Comparison of ENCODE assay signal across 8 mouse cellular contexts in the genomic region with DNA sequence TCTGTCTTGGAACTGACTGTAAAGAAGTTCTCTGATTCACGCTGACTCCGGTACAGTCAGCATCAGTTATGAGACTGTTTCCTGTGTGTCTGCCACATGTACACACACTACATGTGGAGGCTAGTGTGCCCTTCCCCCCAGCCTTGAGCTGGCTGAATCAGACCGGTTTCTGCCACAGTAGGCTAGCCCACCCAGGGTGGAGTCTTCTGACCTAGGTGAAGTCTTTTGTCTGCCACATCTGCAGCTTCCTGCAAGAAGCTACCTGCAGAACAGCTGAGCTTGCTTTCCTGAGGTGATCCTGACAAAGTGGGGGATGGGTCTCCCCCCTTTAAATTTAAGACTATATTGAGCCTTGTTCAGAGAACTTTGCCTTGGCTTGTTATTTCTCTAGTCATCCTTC. TPM values are rescaled to one million over a fixed set of nuclear protein-coding genes. Genes with fewer than 3 reads are reported as not detected.
DNase-seq lines count a peak whose midpoint lies in the region; ATAC-seq and TF ChIP-seq lines count a peak whose summit lies in the region.

A gene (minus strand): TSS at position 146 of the 400 bp plus-strand sequence.

- peak within 1 kb of the TSS; percentile 75; the same call in 1 of the 2 replicates for H3K4me2 ChIP-seq in forebrain, embryonic 11.5 days (ENCODE audit: low read depth, low read length, severe bottlenecking)
- H3K4me2 ChIP-seq in liver, embryonic 11.5 days = peak within 1 kb of the TSS; percentile 80
- H3K4me2 ChIP-seq in stomach, embryonic 16.5 days (ENCODE audit: low read depth, low read length) = peak within 1 kb of the TSS; percentile 64

- H3K4me3 ChIP-seq in ES-E14 (ENCODE audit: insufficient read depth in 1 of 2, low read depth in 1 of 2, low read length in 2 of 2, poor library complexity in 1 of 2, severe bottlenecking in 1 of 2) = peak within 1 kb of the TSS; percentile 81 to 88
- peak within 1 kb of the TSS; percentile 93 for H3K4me3 ChIP-seq in forebrain, embryonic 11.5 days (ENCODE audit: low read depth, low read length)
- H3K4me3 ChIP-seq in liver, embryonic 11.5 days (ENCODE audit: low read depth, low read length) = peak within 1 kb of the TSS; percentile 95
- peak within 1 kb of the TSS; percentile 97 for H3K4me3 ChIP-seq in stomach, embryonic 16.5 days (replicated peaks; ENCODE audit: low read length)

- no peak for ATAC-seq in forebrain, embryonic 11.5 days (replicated peaks; ENCODE audit: low FRiP score)
- ATAC-seq in hematopoietic stem cell, adult 5-6 weeks (replicated peaks in 1 of 2; ENCODE audit: insufficient read depth in 1 of 2, low FRiP score in 2 of 2, low TSS enrichment in 1 of 2, low read depth in 1 of 2, poor library complexity in 2 of 2, severe bottlenecking in 2 of 2) = no peak
- no peak for ATAC-seq in liver, embryonic 11.5 days (replicated peaks; ENCODE audit: low FRiP score)
- ATAC-seq in stomach, embryonic 16.5 days (ENCODE audit: insufficient read depth, low FRiP score) = no peak

- DNase-seq in frontal cortex, adult 2 months (ENCODE audit: extremely low spot score in 1 of 2, low spot score in 1 of 2) = no peak
- DNase-seq in frontal cortex, postnatal 14 days (ENCODE audit: low spot score in 2 of 2) = no peak
- DNase-seq in ES-E14 (ENCODE audit: low read depth, low spot score) = peak; percentile 72
- DNase-seq in forebrain, embryonic 11.5 days (ENCODE audit: low spot score) = no peak
- no peak for DNase-seq in liver, embryonic 11.5 days (ENCODE audit: low spot score)
- DNase-seq in cerebellum, adult 18-20 months = no peak

- peak within 1 kb of the TSS; percentile 58 for H3K9ac ChIP-seq in ES-E14 (ENCODE audit: insufficient read depth, low read depth, low read length, poor library complexity, severe bottlenecking)
- peak within 1 kb of the TSS; percentile 93 for H3K9ac ChIP-seq in forebrain, embryonic 11.5 days (ENCODE audit: low read length)
- H3K9ac ChIP-seq in liver, embryonic 11.5 days (ENCODE audit: low read depth, low read length) = peak within 1 kb of the TSS; percentile 97
- peak within 1 kb of the TSS; percentile 96 for H3K9ac ChIP-seq in stomach, embryonic 16.5 days (ENCODE audit: low read length)

- 83% methylated on average over 3 of the region's 3 CpGs for WGBS in forebrain, embryonic 11.5 days
- WGBS in liver, embryonic 11.5 days = 86% methylated on average over 3 of the region's 3 CpGs
- 67% methylated on average over 3 of the region's 3 CpGs for WGBS in stomach, embryonic 16.5 days

- H3K36me3 ChIP-seq in ES-E14 (ENCODE audit: control insufficient read depth, insufficient read depth, low read length, poor library complexity, severe bottlenecking) = peaks cover 7% of the 10 kb centered on the region
- H3K36me3 ChIP-seq in forebrain, embryonic 11.5 days (ENCODE audit: control insufficient read depth, insufficient read depth, low read length) = no peaks in the 10 kb centered on the region
- H3K36me3 ChIP-seq in liver, embryonic 11.5 days (ENCODE audit: control insufficient read depth, insufficient read depth, low read length) = peaks cover 10% of the 10 kb centered on the region
- 0 out of 2 replicates have a peak, but pooled peaks cover 4% of the 10 kb centered on the region for H3K36me3 ChIP-seq in stomach, embryonic 16.5 days (ENCODE audit: control insufficient read depth, insufficient read depth, low read length)

- H3K27ac ChIP-seq in ES-E14 (ENCODE audit: insufficient read depth, low read depth, low read length, poor library complexity, severe bottlenecking) = peak within 1 kb of the TSS; percentile 88
- peak within 1 kb of the TSS; percentile 85 for H3K27ac ChIP-seq in forebrain, embryonic 11.5 days (ENCODE audit: low read depth, low read length)
- H3K27ac ChIP-seq in liver, embryonic 11.5 days (ENCODE audit: low read depth, low read length) = peak within 1 kb of the TSS; percentile 81
- peak within 1 kb of the TSS; percentile 90 for H3K27ac ChIP-seq in stomach, embryonic 16.5 days (ENCODE audit: low read length)

- H3K9me3 ChIP-seq in ES-E14 (ENCODE audit: control insufficient read depth, insufficient read depth, low read depth, low read length) = no peaks in the 10 kb centered on the region
- H3K9me3 ChIP-seq in forebrain, embryonic 11.5 days (ENCODE audit: control insufficient read depth, low read length) = no peaks in the 10 kb centered on the region
- no peaks in the 10 kb centered on the region for H3K9me3 ChIP-seq in liver, embryonic 11.5 days (ENCODE audit: control insufficient read depth, low read length)
- H3K9me3 ChIP-seq in stomach, embryonic 16.5 days (replicated peaks; ENCODE audit: control insufficient read depth, low read length) = no peaks in the 10 kb centered on the region

- H3K27me3 ChIP-seq in forebrain, embryonic 11.5 days (ENCODE audit: control insufficient read depth, insufficient read depth, low read length) = no peaks in the 10 kb centered on the region
- no peaks in the 10 kb centered on the region for H3K27me3 ChIP-seq in liver, embryonic 11.5 days (replicated peaks; ENCODE audit: control insufficient read depth, insufficient read depth, low read length)
- H3K27me3 ChIP-seq in stomach, embryonic 16.5 days (ENCODE audit: control insufficient read depth, insufficient read depth, low read length) = no peaks in the 10 kb centered on the region

- peaks cover 5 to 8% of the 10 kb centered on the region in 2 experiments; a peak in 1 of 4 replicates for H3K4me1 ChIP-seq in ES-E14 (ENCODE audit: control insufficient read depth in 2 of 2, insufficient read depth in 2 of 2, low read length in 2 of 2, poor library complexity in 1 of 2)
- H3K4me1 ChIP-seq in forebrain, embryonic 11.5 days (replicated peaks; ENCODE audit: control insufficient read depth, insufficient read depth, low read length) = no peaks in the 10 kb centered on the region; the same call in 1 of the 2 replicates
- peaks cover 4% of the 10 kb centered on the region for H3K4me1 ChIP-seq in liver, embryonic 11.5 days (replicated peaks; ENCODE audit: control insufficient read depth, insufficient read depth, low read length)
- peaks cover 8% of the 10 kb centered on the region for H3K4me1 ChIP-seq in stomach, embryonic 16.5 days (ENCODE audit: control insufficient read depth, insufficient read depth, low read length)

- in situ Hi-C loops in ES-E14 (cut with MboI; ENCODE audit: low sequenced_read_pairs in 2 of 2, unreplicated experiment in 2 of 2) = no loop called here

TF ChIP-seq in ES-E14, 5 proteins besides CTCF, POLR2A, EP300 and RAD21:
- TF ChIP-seq HCFC1 (IDR thresholded peaks at IDR 0.05; ENCODE audit: borderline replicate concordance, insufficient read depth, low read length) = no peak
- TF ChIP-seq MAFK (IDR thresholded peaks at IDR 0.05; ENCODE audit: insufficient read depth, low read depth, low read length) = peak; percentile 90
- peak; percentile 81 for TF ChIP-seq CHD2 (IDR thresholded peaks at IDR 0.05; ENCODE audit: low read depth, low read length)

RNA-seq across cellular contexts. Expression of the gene that starts here (rescaled TPM):
- polyA plus RNA-seq in frontal cortex, adult 2 months (2012; rRNA removed) = 106 and 116 TPM in 2 replicates
- 298 and 351 TPM in 2 replicates for total RNA-seq in ES-E14 (2012; rRNA removed)
- polyA plus RNA-seq in forebrain, embryonic 11.5 days (2014; fragmentation: Nextera tagmentation; extraction: Ambion mirVana) = 270 and 276 TPM in 2 replicates
- 152 and 171 TPM in 2 replicates for total RNA-seq in hematopoietic stem cell, adult 5-6 weeks (2017)
- polyA plus RNA-seq in liver, embryonic 11.5 days (2014; fragmentation: Nextera tagmentation; extraction: Ambion mirVana) = 226 and 253 TPM in 2 replicates
- 161 and 165 TPM in 2 replicates for polyA plus RNA-seq in stomach, embryonic 16.5 days (2015; fragmentation: Nextera tagmentation; extraction: Ambion mirVana)
